Mouse (Mus musculus): ENCODE data around the gene Ube2d3. TPM values are rescaled to one million over a fixed set of nuclear protein-coding genes. Genes with fewer than 3 reads are reported as not detected.

The Ube2d3 gene
- polyA plus RNA-seq, 1 experiment from 2014 or later: 433 TPM

Other genes with a start within 250 kb of the Ube2d3 start
- 14.9 TPM in 2 replicates for gene Cenpe, start 225.6 kb upstream of the Ube2d3 start, polyA plus RNA-seq (2015; fragmentation: Nextera tagmentation; extraction: Ambion mirVana)
- 4.3 TPM in 2 replicates for gene Bdh2, start 156.9 kb upstream of the Ube2d3 start, polyA plus RNA-seq (2015; fragmentation: Nextera tagmentation; extraction: Ambion mirVana)
- gene Slc9b2, start 130.4 kb upstream of the Ube2d3 start, polyA plus RNA-seq (2015; fragmentation: Nextera tagmentation; extraction: Ambion mirVana): 0.39 and 1.1 TPM in 2 replicates
- gene Slc9b1, start 90.1 kb upstream of the Ube2d3 start, polyA plus RNA-seq (2015; fragmentation: Nextera tagmentation; extraction: Ambion mirVana): 0.17 and 0.28 TPM in 2 replicates
- 78.8 and 80.7 TPM in 2 replicates for gene Cisd2, start 14.2 kb upstream of the Ube2d3 start, polyA plus RNA-seq (2015; fragmentation: Nextera tagmentation; extraction: Ambion mirVana)
- gene Manba, start 47.5 kb downstream of the Ube2d3 start, polyA plus RNA-seq (2015; fragmentation: Nextera tagmentation; extraction: Ambion mirVana): 4.6 and 5.0 TPM in 2 replicates